Mouse (Mus musculus) cerebellum, adult 2 months (tissue): ENCODE results near the gene Eef1g.

Experiments
- CTCF ChIP-seq: fragments of 200-500 bp; IDR thresholded peaks from 2 replicates; pipeline ENCODE4 v1.5.1; 2011; ENCODE audit warnings: low read depth, mild to moderate bottlenecking, control low read depth, low read length, moderate library complexity, borderline replicate concordance; ENCODE audit not compliant: insufficient read depth
- POLR2A ChIP-seq: fragments of 200-500 bp; IDR thresholded peaks from 2 replicates; pipeline ENCODE4 v1.6.1; 2011; ENCODE audit warnings: low read length, control low read depth, borderline replicate concordance; ENCODE audit not compliant: insufficient read depth

GRCm38 (mm10) chr19:8920073-8920736 lies 46.6 kb upstream of the Eef1g start, which contains the start of gene B3gat3:
- no peak for TF ChIP-seq CTCF
- peak; percentile 98 for TF ChIP-seq POLR2A
